Mouse (Mus musculus) forebrain, embryonic 14.5 days (tissue): ENCODE data around the gene 4930402F06Rik. TPM values are rescaled to one million over a fixed set of nuclear protein-coding genes. Genes with fewer than 3 reads are reported as not detected.

Experiments
- ATAC-seq: fragments of 200-750 bp; cut with Nextera tagmentation; 2 replicates; pipeline ENCODE4 v1.8.0; 2017; ENCODE audit warnings: mild to moderate bottlenecking, moderate library complexity
- DNase-seq: peaks from one replicate; pipeline ENCODE4 v3.0.0-alpha.2; 2015; ENCODE audit warnings: low spot score
- H3K27ac ChIP-seq: fragments of 300-500 bp; sonication (generic); 2 replicates; pipeline ENCODE4 v1.5.1; 2014; ENCODE audit warnings: low read depth, mild to moderate bottlenecking, control low read depth, low read length, moderate library complexity
- H3K27me3 ChIP-seq: fragments of 300-500 bp; sonication (generic); replicated peaks from 2 replicates; pipeline ENCODE4 v1.6.1; 2014; ENCODE audit warnings: low read length, control low read depth, mixed read lengths; ENCODE audit not compliant: control insufficient read depth, insufficient read depth
- H3K36me3 ChIP-seq: fragments of 300-500 bp; sonication (generic); 2 replicates; pipeline ENCODE4 v1.6.1; 2014; ENCODE audit warnings: low read length, control low read depth; ENCODE audit not compliant: control insufficient read depth, insufficient read depth
- H3K4me1 ChIP-seq: fragments of 300-500 bp; sonication (generic); 2 replicates; pipeline ENCODE4 v1.6.1; 2014; ENCODE audit warnings: antibody characterized with exemption, low read length, control low read depth; ENCODE audit not compliant: control insufficient read depth, insufficient read depth
- H3K4me2 ChIP-seq: fragments of 300-500 bp; sonication (generic); 2 replicates; pipeline ENCODE4 v1.6.1; 2014; ENCODE audit warnings: mild to moderate bottlenecking, control low read depth, low read length
- H3K4me3 ChIP-seq: fragments of 300-500 bp; sonication (generic); 2 replicates; pipeline ENCODE4 v1.5.1; 2014; ENCODE audit warnings: low read depth, low read length, control low read depth
- H3K9ac ChIP-seq: fragments of 300-500 bp; sonication (generic); 2 replicates; pipeline ENCODE4 v1.6.1; 2014; ENCODE audit warnings: mild to moderate bottlenecking, low read length, control low read depth, moderate library complexity
- H3K9me3 ChIP-seq: fragments of 300-500 bp; sonication (generic); replicated peaks from 2 replicates; pipeline ENCODE4 v1.6.1; 2016; ENCODE audit warnings: low read length, control low read depth, mixed read lengths; ENCODE audit not compliant: control insufficient read depth
- WGBS: fragments of 180-500 bp; shearing (Covaris S2); extraction: QIAGEN DNeasy Blood & Tissue Kit; methylation state at CpG from one replicate; pipeline ENCODE4 v1.1.7; 2014; 5-methylcytosine and 5-hydroxymethylcytosine counted together
- polyA plus RNA-seq: library from polyadenylated mRNA; unstranded; fragments of >200 nt; fragmentation: Nextera tagmentation; extraction: Ambion mirVana; gene quantifications from 2 replicates; pipeline ENCODE4 v1.2.1, GENCODE M21; 2014

4930402F06Rik gene
- not detected in 2 replicates for polyA plus RNA-seq

DNA sequence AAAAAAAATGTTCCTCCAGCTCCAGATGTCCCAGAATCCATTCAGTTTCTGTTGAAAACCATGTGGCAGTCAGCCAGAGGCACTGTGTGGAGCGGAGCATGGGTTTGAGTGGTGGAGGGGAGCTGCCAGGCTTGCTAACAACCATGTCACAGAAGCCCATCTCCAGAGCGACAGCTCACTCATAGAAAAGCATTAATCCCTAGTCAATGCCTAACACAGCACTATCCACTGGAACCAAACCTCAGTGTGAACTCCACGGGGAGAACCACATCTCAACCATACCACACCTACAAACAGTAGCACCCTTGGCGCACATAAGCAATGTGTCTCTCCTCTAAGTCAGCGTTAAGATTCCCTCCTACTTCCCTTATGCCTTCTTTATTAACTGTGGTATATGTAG is at the start of gene 4930402F06Rik:
TSS of gene 4930402F06Rik (minus strand) at position 80 of the 400 bp plus-strand sequence.
- no peak within 1 kb of the TSS for H3K9ac ChIP-seq
- H3K36me3 ChIP-seq = no peaks in the 10 kb centered on the region
- DNase-seq = peak; percentile 38
- no peak for ATAC-seq
- no peaks in the 10 kb centered on the region for H3K4me1 ChIP-seq
- no peak within 1 kb of the TSS for H3K4me3 ChIP-seq
- no peak within 1 kb of the TSS for H3K4me2 ChIP-seq
- H3K27me3 ChIP-seq = no peaks in the 10 kb centered on the region
- no peak within 1 kb of the TSS for H3K27ac ChIP-seq
- no peaks in the 10 kb centered on the region for H3K9me3 ChIP-seq
- WGBS = 68% methylated on average over 5 of the region's 5 CpGs

DNA sequence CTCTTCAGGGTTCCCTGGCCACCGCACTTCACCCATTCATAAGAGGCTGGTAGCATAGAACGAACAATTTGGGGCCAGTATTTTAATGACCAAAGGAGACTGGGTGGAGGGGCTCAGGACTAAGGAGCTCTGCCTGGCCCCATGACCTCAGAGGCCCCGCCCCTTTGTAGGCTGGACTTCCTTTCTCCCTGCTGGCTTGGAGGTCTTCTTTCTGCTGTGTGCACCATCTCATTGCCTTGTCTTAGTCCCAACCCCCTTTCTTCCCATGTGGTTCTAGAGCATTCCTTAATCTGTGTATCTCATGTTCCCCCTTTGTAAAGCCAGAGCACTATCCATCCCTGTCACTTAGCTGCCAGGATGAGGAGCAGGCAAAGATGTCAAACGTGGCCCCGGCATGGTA is 49.3 kb upstream of the 4930402F06Rik start:
- 76% methylated on average over 5 of the region's 5 CpGs for WGBS
- Histone ChIP-seq H3K4me3 (no peak overlapping the region), H3K9ac (no peak overlapping the region), H3K4me1 (no peaks in the 10 kb centered on the region), H3K27me3 (no peaks in the 10 kb centered on the region), H3K4me2 (no peak overlapping the region), H3K36me3 (no peaks in the 10 kb centered on the region), H3K27ac (no peak overlapping the region), H3K9me3 (no peaks in the 10 kb centered on the region)
- no peak for DNase-seq
- ATAC-seq = no peak

DNA sequence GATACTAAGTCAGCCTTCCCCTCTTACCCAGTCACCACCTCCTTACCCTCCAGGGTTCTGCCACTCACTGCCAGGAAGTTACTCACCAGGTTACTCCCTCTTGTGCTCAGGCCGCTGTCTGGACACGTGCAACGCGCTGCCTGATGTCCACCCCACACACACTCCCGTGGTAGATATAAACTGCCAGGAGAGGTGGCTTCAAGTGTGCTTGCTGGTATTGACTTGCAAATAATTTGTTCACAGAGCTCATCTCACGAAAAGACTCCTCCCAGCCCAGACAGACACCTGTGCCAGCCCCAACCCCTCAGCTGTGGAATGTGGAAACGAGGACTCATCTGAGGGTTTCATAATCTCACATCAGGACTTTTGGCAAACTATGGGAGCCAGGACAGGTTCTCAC is 48.6 kb upstream of the 4930402F06Rik start:
- no peak overlapping the region for H3K4me3 ChIP-seq
- H3K4me1 ChIP-seq = no peaks in the 10 kb centered on the region
- no peaks in the 10 kb centered on the region for H3K27me3 ChIP-seq
- ATAC-seq = no peak
- H3K9ac ChIP-seq = no peak overlapping the region
- H3K4me2 ChIP-seq = no peak overlapping the region
- H3K27ac ChIP-seq = no peak overlapping the region
- no peak for DNase-seq
- H3K36me3 ChIP-seq = no peaks in the 10 kb centered on the region
- H3K9me3 ChIP-seq = no peaks in the 10 kb centered on the region
- 76% methylated on average over 7 of the region's 7 CpGs for WGBS

DNA sequence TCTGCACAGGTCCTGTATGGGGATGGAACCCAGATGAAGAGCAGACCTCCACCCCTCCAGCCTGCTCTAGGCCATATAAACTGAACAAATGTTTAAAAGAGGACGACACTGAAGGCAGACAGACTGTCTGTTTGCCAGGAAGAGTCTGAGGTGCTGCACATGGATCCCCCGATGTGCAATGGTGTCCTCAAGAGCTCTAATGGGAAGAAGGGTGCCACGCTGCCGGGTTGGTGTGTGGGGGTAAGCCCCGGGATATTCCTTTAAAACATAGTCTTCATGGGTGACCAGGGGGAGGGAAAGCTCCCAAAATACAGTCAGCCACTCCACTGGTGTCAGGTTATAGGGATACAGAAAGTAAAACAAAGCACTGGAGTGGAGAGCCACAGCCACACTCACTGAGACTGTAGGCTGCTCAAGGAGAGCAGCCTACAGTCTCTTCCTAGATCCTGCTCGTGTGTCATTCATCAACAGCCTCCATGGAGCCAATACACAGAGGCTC is 47.8 kb upstream of the 4930402F06Rik start:
- ATAC-seq (no peak), DNase-seq (no peak)
- Histone ChIP-seq H3K4me2 (no peak overlapping the region), H3K9me3 (no peaks in the 10 kb centered on the region), H3K27me3 (no peaks in the 10 kb centered on the region), H3K27ac (no peak overlapping the region), H3K9ac (no peak overlapping the region), H3K36me3 (no peaks in the 10 kb centered on the region), H3K4me3 (no peak overlapping the region), H3K4me1 (no peaks in the 10 kb centered on the region)
- 79% methylated on average over 6 of the region's 6 CpGs for WGBS

DNA sequence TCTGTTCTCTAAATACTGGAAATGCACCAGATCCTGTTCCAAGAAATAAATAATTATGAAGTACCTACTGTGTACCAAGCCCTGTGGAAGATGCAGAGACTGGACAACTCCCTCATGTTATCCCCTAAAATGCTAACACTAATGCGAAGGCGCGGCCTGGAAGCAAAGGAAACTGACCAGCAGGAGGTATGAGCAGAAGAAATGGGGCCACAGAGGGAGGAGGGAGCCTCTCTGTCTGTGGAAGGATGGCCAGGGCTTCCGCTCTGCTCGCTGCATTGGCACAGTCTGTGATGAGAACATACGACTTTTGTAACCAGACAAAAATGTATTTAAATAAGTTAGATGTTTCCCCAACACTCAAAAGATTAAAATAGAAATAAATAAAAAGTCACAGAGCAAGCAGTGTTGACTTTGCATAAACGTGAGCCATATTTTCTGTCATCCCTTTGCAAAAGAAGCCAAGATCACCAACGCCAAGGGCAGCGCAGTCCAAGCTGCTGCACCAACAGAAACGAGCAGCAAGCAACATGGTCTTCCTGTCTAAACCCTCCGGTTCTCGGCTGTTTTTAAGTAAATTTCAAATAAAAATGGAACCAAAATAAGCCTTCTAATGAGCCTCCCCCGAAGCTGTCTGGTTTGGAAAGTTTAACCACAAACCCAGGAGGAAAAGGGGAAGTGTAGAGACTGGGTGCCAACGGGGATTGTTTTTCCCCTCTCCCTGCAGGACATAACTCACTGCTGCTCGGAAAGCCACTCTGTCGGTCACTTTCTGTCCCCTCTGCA is 47.2 kb upstream of the 4930402F06Rik start:
- Histone ChIP-seq H3K36me3 (no peaks in the 10 kb centered on the region), H3K4me3 (no peak overlapping the region), H3K9ac (no peak overlapping the region), H3K9me3 (no peaks in the 10 kb centered on the region), H3K4me2 (no peak overlapping the region), H3K4me1 (no peaks in the 10 kb centered on the region), H3K27me3 (no peaks in the 10 kb centered on the region), H3K27ac (no peak overlapping the region)
- 69% methylated on average over 16 of the region's 16 CpGs for WGBS
- ATAC-seq (no peak), DNase-seq (no peak)

DNA sequence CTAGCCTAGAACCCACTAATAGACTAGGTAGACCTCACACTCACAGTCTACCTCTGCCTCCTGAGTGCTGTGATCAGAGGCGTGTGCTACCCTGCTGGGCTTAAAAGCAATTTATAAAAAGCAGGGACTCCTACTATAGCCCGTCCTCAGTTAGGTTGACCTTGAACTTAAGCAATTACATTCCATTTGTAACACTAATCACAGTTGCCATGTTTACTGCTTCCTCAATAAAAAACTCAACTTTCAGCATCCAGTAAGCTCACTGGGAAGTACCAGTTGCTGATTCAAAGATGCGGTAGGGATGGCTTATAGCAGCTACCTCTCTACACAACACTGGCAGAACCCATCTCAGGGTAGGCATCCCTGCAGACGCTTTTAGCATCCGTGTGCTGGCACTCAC is 46.4 kb upstream of the 4930402F06Rik start:
- WGBS = 80% methylated on average over 5 of the region's 5 CpGs
- Histone ChIP-seq H3K27me3 (no peaks in the 10 kb centered on the region), H3K9me3 (no peaks in the 10 kb centered on the region)

DNA sequence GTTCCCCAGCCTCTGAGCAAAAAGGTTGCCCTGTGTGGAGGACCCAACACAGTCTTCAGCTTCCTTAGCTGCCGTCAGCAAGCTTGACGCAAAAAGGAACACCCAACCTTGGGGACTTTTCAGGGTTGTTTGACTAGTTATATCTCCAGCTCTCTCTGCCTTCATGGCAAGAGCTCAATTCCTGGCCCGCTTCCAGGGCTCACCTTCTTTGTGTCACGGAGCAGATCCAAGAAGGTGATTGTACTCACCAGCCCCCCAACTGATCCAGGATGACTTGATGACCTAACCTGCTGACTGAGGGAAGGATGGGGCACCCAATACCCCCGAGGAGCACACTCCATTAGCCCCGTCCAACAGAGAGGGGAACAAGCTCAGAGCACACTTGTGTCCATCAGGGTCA is 45.1 kb upstream of the 4930402F06Rik start:
- Histone ChIP-seq H3K4me1 (no peaks in the 10 kb centered on the region), H3K36me3 (no peaks in the 10 kb centered on the region), H3K9ac (no peak overlapping the region), H3K27me3 (no peaks in the 10 kb centered on the region), H3K4me3 (no peak overlapping the region), H3K27ac (no peak overlapping the region), H3K4me2 (no peak overlapping the region), H3K9me3 (no peaks in the 10 kb centered on the region)
- ATAC-seq (no peak), DNase-seq (no peak)
- 79% methylated on average over 6 of the region's 6 CpGs for WGBS

More for the DNA sequence above, 46.4 kb upstream of the 4930402F06Rik start:
- no peak overlapping the region for H3K4me2 ChIP-seq
- H3K27ac ChIP-seq = no peak overlapping the region
- no peaks in the 10 kb centered on the region for H3K4me1 ChIP-seq
- H3K4me3 ChIP-seq = no peak overlapping the region
- no peaks in the 10 kb centered on the region for H3K36me3 ChIP-seq
- DNase-seq (no peak), ATAC-seq (no peak)
- no peak overlapping the region for H3K9ac ChIP-seq

DNA sequence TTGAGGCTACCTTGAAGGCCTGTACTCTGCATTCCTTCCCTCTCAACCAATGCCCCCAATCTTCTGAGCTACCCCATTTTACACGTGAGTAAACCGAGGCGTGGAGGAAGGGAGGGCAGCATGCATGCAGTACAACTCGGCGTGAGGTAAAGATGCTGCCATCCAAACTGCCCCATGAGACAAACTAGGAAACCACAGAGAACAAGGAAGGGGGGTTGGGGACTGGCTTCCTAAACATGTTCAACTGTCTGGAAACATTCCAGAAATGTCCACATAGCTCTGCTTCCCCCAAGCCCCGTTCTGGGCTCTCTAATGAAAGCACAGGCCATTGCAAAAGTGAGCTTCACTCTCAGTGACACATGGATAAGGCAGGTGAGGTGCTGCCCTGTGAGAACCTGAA is 44.4 kb upstream of the 4930402F06Rik start:
- ATAC-seq (no peak), DNase-seq (no peak)
- Histone ChIP-seq H3K4me2 (no peak overlapping the region), H3K27me3 (no peaks in the 10 kb centered on the region), H3K36me3 (no peaks in the 10 kb centered on the region), H3K4me3 (no peak overlapping the region), H3K27ac (no peak overlapping the region), H3K9ac (no peak overlapping the region), H3K4me1 (no peaks in the 10 kb centered on the region), H3K9me3 (no peaks in the 10 kb centered on the region)
- WGBS = 89% methylated on average over 6 of the region's 6 CpGs

DNA sequence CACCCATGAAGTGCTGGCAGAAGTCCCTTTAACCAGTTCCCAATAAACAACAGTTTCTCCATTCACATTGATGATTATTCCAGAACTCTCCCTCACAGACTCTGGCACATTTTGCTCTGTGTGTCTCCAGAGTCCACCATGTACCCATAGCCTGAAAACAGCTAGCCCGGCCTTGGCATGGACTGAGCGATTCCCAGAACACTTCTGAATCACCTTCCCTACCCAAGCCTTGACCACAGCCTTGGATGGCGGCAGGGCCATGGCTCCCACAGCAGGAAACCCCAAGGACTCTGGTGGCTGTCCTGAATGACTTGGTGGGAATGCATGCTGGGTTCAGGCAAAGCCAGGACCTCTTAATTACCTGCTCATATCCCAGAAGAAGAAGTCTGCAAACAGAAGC is 43.5 kb upstream of the 4930402F06Rik start:
- WGBS = 84% methylated on average over 3 of the region's 3 CpGs
- DNase-seq (no peak), ATAC-seq (no peak)
- H3K4me3 ChIP-seq = no peak overlapping the region
- no peaks in the 10 kb centered on the region for H3K36me3 ChIP-seq
- no peaks in the 10 kb centered on the region for H3K27me3 ChIP-seq
- no peak overlapping the region for H3K9ac ChIP-seq
- H3K27ac ChIP-seq = no peak overlapping the region
- no peaks in the 10 kb centered on the region for H3K9me3 ChIP-seq
- H3K4me1 ChIP-seq = no peaks in the 10 kb centered on the region
- no peak overlapping the region for H3K4me2 ChIP-seq
